Mouse (Mus musculus): ENCODE results near the gene Cabcoco1. TPM values are rescaled to one million over a fixed set of nuclear protein-coding genes. Genes with fewer than 3 reads are reported as not detected.

The Cabcoco1 gene
- total RNA-seq, 1 experiment from 2014 or later: 4.8 TPM

GRCm38 (mm10) chr10:68441931-68442662, 99.6 kb downstream of the Cabcoco1 start:
- ATAC-seq (replicated peaks; ENCODE audit: low read depth, poor library complexity, severe bottlenecking): no peak

- no peak for ATAC-seq (replicated peaks; ENCODE audit: low read depth, poor library complexity, severe bottlenecking)
These were observed 101.2 kb downstream of the Cabcoco1 start for GRCm38 (mm10) chr10:68440515-68440914.

GRCm38 (mm10) chr10:68435754-68436153, 105.9 kb downstream of the Cabcoco1 start:
- no peak for ATAC-seq (replicated peaks; ENCODE audit: low read depth, poor library complexity, severe bottlenecking)

- no peak for ATAC-seq (replicated peaks; ENCODE audit: low read depth, poor library complexity, severe bottlenecking)
These were observed 106.6 kb downstream of the Cabcoco1 start for GRCm38 (mm10) chr10:68435001-68435560.

- peak; percentile 36 for ATAC-seq (replicated peaks; ENCODE audit: low read depth, poor library complexity, severe bottlenecking)
These were observed 107.6 kb downstream of the Cabcoco1 start for GRCm38 (mm10) chr10:68434045-68434639.

- ATAC-seq (replicated peaks; ENCODE audit: low read depth, poor library complexity, severe bottlenecking): peak; percentile 95
These were observed 110.3 kb downstream of the Cabcoco1 start for GRCm38 (mm10) chr10:68431346-68431745.

GRCm38 (mm10) chr10:68430929-68431328, 110.8 kb downstream of the Cabcoco1 start:
- no peak for ATAC-seq (replicated peaks; ENCODE audit: low read depth, poor library complexity, severe bottlenecking)

GRCm38 (mm10) chr10:68420393-68420920, 121.2 kb downstream of the Cabcoco1 start:
- ATAC-seq (replicated peaks; ENCODE audit: low read depth, poor library complexity, severe bottlenecking): no peak

GRCm38 (mm10) chr10:68419893-68420292, 121.8 kb downstream of the Cabcoco1 start:
- peak; percentile 97 for ATAC-seq (replicated peaks; ENCODE audit: low read depth, poor library complexity, severe bottlenecking)

- no peak for ATAC-seq (replicated peaks; ENCODE audit: low read depth, poor library complexity, severe bottlenecking)
These were observed 124.5 kb downstream of the Cabcoco1 start for GRCm38 (mm10) chr10:68417074-68417790.

- no peak for ATAC-seq (replicated peaks; ENCODE audit: low read depth, poor library complexity, severe bottlenecking)
These were observed 135.8 kb downstream of the Cabcoco1 start for GRCm38 (mm10) chr10:68405936-68406335.

- ATAC-seq (replicated peaks; ENCODE audit: low read depth, poor library complexity, severe bottlenecking): peak; percentile 76
These were observed 144.9 kb downstream of the Cabcoco1 start for GRCm38 (mm10) chr10:68396786-68397185.

- ATAC-seq (replicated peaks; ENCODE audit: low read depth, poor library complexity, severe bottlenecking): no peak
These were observed 145.6 kb downstream of the Cabcoco1 start for GRCm38 (mm10) chr10:68396083-68396482.

- no peak for ATAC-seq (replicated peaks; ENCODE audit: low read depth, poor library complexity, severe bottlenecking)
These were observed 150.1 kb downstream of the Cabcoco1 start for GRCm38 (mm10) chr10:68391640-68392039.

- ATAC-seq (replicated peaks; ENCODE audit: low read depth, poor library complexity, severe bottlenecking): no peak
These were observed 152.9 kb downstream of the Cabcoco1 start for GRCm38 (mm10) chr10:68388802-68389201.

GRCm38 (mm10) chr10:68388138-68388537, 153.6 kb downstream of the Cabcoco1 start:
- ATAC-seq (replicated peaks; ENCODE audit: low read depth, poor library complexity, severe bottlenecking): no peak

Other genes with a start within 250 kb of the Cabcoco1 start
- 0.23 TPM in 1 of 2 replicates, not detected in the other for gene Tmem26, start 181.8 kb upstream of the Cabcoco1 start, total RNA-seq (2017)